Mouse (Mus musculus) gastrocnemius, adult 2 months (tissue): ENCODE measurements around the gene Xrn1. TPM values are rescaled to one million over a fixed set of nuclear protein-coding genes. Genes with fewer than 3 reads are reported as not detected.
"Not testable (repeated sequence)": the region's sequence is repeated elsewhere in the genome, so short reads cannot be mapped to it uniquely, and the experiment has no call there.

ENCODE experiments used
- DNase-seq: peaks from one replicate; pipeline ENCODE4 v3.0.0; 2022
- H3K27ac ChIP-seq: fragments of 200-600 bp; 2 replicates; pipeline ENCODE4 v1.8.1; 2022; ENCODE audit warnings: mild to moderate bottlenecking
- H3K4me3 ChIP-seq: fragments of 200-600 bp; 2 replicates; pipeline ENCODE4 v1.8.1; 2022; ENCODE audit warnings: mild to moderate bottlenecking, moderate library complexity
- CTCF ChIP-seq: fragments of 200-600 bp; IDR thresholded peaks from 2 replicates; pipeline ENCODE4 v1.8.1; 2022; ENCODE audit warnings: antibody characterized with exemption, mild to moderate bottlenecking, moderate library complexity
- intact Hi-C: fragments of 180-260 bp; cut with DNase I; formaldehyde crosslinking; loops from one replicate; pipeline ENCODE4 v1.15.1; 2025
- total RNA-seq, 2 experiments: library from RNA; stranded (reverse); gene quantifications; 2 replicates each; pipeline ENCODE4 v1.2.3; 2021

Xrn1 gene
- total RNA-seq, 2 experiments from 2014 or later, result 10.3 to 11.2 TPM

- Histone ChIP-seq H3K4me3 (no peak overlapping the region), H3K27ac (no peak overlapping the region)
- intact Hi-C loops, result no loop called here
- TF ChIP-seq CTCF, result no peak
- DNase-seq, result no peak
These were observed 108.7 kb downstream of the Xrn1 start for GRCm38 (mm10) chr9:96063083-96063802.

DNA sequence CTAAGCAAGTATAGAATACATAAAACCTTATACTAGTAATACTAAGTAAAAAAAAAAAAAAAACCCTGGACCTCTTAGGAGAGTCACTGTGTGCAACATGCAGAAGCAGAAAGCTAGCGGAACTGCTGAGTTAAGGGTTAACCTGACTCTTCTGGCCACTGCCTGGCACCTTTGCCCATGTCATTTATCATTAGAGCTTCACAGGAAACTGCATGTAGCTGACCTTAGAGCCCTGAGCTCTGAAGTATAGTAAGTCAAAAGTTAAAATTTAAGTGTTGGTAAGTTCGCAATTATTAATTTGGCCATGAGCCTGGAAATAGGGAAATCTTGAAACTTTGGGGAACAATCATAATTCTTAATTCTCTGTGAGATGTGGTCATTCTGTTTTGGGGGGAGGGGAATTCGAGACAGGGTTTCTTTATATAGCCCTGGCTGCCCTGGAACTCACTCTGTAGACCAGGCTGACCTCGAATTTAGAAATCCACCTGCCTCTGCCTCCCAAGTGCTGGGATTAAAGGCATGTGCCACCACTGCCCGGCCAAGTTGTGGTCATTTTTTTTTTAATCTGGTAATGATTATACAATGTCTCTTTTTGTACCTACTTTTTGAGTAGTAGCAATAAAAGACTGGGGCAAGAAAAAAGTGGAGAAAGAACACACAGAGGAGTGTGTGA lies 109.4 kb downstream of the Xrn1 start:
- H3K27ac ChIP-seq, result no peak overlapping the region
- no peak for DNase-seq
- no peak overlapping the region for H3K4me3 ChIP-seq
- TF ChIP-seq CTCF, result no peak
- intact Hi-C loops, result no loop called here

DNA sequence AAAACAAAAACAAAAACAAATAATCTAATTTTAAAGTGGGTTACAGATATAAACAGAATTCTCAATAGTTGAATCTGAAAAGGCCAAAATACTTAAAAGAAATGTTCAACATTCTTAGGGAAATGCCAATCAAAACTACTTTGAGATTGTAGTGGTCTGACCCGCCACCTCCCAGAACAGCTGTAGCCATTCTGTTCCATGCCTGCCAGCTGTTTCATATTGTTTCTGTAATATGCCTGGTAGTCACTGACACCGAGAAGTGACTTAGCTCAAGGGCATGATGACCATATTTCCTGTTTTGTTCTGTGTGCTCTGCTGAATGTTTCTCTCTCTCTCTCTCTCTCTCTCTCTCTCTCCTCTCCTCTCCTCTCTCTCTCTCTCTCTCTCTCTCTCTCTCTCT lies 112.9 kb downstream of the Xrn1 start:
- no peak overlapping the region for H3K27ac ChIP-seq
- H3K4me3 ChIP-seq, result no peak overlapping the region
- TF ChIP-seq CTCF, result no peak
- no peak for DNase-seq
- intact Hi-C loops, result no loop called here

GRCm38 (mm10) chr9:96078752-96079315 lies 124.3 kb downstream of the Xrn1 start:
- Histone ChIP-seq H3K27ac (no peak overlapping the region), H3K4me3 (no peak overlapping the region)
- intact Hi-C loops, result no loop called here
- peak; percentile 65 for DNase-seq
- no peak for TF ChIP-seq CTCF

DNA sequence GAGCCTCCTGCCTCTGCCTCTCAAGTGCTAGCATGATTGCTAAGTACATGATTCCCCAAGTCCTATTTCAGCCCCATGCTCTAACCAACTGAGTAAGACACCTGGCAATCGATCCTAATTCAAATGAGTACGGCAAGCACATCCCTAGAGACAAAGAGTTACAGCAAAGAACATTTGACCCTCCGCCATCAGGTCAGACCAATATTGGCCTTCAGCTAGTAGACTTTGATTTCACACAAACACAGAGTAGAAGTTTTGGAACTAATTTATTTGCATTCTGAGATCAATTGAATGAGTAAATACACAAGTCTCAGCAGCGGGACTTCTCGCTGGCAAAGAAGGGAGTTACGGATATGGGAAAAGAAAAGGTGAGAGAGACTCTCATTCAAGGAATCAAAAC lies 130.7 kb downstream of the Xrn1 start:
- TF ChIP-seq CTCF, result no peak
- intact Hi-C loops, result no loop called here
- no peak for DNase-seq
- no peak overlapping the region for H3K27ac ChIP-seq
- H3K4me3 ChIP-seq, result no peak overlapping the region

DNA sequence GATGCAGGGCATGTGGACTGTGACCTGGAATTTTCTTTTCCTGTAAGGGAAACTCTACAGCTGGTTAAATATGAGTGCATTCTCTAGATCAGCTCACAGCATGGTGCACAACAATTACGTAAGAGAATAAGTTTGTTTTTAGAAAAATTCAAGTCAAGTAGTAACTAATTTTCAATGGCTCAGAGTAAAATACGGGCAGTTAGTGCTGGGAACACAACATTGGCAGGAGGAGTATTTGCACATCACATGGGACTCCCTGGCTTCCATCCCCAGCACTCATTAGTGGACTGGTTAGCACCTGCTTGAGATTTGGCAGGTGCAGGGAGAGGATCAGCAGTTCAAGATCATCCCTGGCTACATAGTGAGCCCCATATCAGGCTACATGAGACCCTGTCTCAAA lies 133.1 kb downstream of the Xrn1 start:
- Histone ChIP-seq H3K4me3 (no peak overlapping the region), H3K27ac (no peak overlapping the region)
- DNase-seq, result no peak
- TF ChIP-seq CTCF, result no peak
- intact Hi-C loops, result no loop called here

DNA sequence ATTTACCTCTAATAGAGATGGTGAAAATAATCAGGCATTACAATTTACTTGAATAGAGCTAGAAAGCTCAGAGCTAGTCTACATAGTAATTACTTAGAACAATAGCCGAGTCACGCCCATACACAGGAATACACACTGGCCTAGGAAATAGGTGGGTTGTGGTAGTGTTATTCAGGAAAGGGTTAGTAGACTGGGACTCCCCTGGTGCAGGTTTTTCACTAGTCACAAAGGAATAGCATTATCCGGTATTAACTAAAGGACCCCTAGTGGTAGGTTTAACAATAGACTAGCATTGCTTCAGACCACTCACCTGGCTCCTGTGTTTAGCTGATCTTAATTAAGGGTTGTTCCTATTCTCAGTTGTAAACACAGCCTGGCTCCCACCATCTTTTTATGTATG lies 133.9 kb downstream of the Xrn1 start:
- H3K4me3 ChIP-seq, H3K27ac ChIP-seq, DNase-seq, intact Hi-C loops: not testable (repeated sequence)

DNA sequence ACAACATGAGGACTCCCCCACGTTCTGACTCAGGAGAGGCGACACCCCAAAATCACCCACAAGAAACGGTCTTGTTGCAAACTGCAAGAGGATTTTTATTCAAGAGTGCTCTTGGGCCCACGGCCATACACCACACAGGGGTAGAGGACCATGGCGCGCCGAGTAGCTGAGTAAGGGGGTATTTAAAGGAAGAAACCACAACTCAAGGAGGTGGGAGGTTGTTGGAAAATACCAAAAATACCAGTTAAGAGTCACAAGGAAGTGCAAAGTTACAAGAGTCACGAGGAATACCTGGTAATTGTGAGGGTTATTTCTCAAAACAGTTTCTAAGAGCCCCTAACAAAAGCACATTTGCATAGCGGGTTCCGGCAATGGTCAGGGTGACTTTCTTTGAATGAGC lies 138.1 kb downstream of the Xrn1 start:
- intact Hi-C loops, H3K27ac ChIP-seq, H3K4me3 ChIP-seq, DNase-seq: not testable (repeated sequence)

DNA sequence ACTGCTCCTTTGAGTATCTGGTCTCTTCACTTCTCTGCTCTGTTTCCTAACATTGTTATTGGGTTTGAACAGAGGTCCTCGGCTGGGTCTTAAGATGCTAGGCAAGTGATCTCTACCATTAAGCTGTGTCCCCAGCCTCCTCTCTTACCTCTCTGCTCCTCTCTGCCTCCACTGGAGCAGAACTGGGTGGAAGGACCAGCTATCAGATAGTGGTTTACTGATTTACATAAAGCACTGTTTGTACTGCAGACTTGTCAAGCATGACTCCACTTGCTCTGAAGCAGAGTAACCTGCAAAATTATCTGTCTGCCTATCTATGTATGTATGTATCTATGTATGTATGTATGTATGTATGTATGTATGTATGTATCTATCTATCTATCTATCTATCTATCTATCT lies 138.7 kb downstream of the Xrn1 start:
- no peak for TF ChIP-seq CTCF
- DNase-seq, result no peak
- intact Hi-C loops, result no loop called here
- no peak overlapping the region for H3K4me3 ChIP-seq
- no peak overlapping the region for H3K27ac ChIP-seq

DNA sequence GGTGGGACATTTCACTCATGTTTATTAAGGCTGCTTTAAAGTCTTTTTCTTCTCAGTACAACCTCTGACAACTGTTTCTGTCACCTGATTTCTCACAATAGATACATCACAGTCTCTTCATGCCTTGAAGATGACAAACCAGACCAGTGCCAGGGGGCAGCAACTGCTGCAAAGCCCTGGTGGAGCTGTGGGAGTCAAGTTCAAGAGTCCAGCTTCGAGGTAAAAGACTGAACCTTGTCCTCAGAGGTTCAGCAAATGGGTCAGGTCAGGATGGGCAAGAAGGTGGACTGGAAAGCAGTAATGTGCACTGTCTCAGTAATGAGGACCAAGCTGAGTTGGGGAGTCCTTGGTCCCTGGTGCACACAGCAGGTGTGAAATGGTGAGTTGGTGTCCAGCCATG lies 139.8 kb downstream of the Xrn1 start:
- Histone ChIP-seq H3K4me3 (no peak overlapping the region), H3K27ac (no peak overlapping the region)
- no peak for DNase-seq
- intact Hi-C loops, result no loop called here
- no peak for TF ChIP-seq CTCF

- TF ChIP-seq CTCF, result no peak
- no peak for DNase-seq
- intact Hi-C loops, result no loop called here
- Histone ChIP-seq H3K4me3 (no peak overlapping the region), H3K27ac (no peak overlapping the region)
These were observed 140.6 kb downstream of the Xrn1 start for GRCm38 (mm10) chr9:96095192-96095591.

DNA sequence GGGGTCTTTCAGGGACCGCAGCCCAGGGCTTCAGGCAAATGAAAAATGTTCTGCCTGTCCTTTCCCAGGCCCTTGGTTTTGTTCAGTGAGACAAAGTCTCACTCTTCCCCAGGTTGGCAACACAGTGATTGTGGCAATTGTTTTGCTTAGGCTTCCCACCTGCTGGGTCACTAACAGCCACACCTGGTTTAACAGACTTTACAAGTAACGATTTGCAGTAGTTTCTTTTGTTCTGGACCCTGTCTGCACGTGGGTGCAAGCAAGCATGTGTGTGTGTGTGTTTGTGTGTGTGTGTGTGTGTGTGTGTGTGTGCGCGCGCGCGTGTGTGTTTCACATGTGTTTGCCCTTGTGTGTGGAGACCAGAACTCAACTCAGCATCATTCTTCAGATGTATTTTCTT lies 148.3 kb downstream of the Xrn1 start:
- Histone ChIP-seq H3K27ac (no peak overlapping the region), H3K4me3 (no peak overlapping the region)
- no peak for TF ChIP-seq CTCF
- intact Hi-C loops, result no loop called here
- DNase-seq, result no peak

Other genes with a start within 250 kb of the Xrn1 start
- 1 to 10 TPM in 1 of 2 experiments, under 1 TPM in 1; 0.71 to 1.2 TPM for gene Trpc1, start 204.4 kb upstream of the Xrn1 start, total RNA-seq
- gene Pls1, start 109.4 kb upstream of the Xrn1 start, total RNA-seq, result under 1 TPM in 1 of 2 experiments, not detected in 1; 0.06 TPM
- gene Atr, start 97.2 kb upstream of the Xrn1 start, total RNA-seq, result 1 to 10 TPM; 4.2 to 5.2 TPM
- 1 to 10 TPM; 1.5 TPM for gene Gk5, start 164.6 kb downstream of the Xrn1 start, total RNA-seq
- gene Tfdp2, start 241.5 kb downstream of the Xrn1 start, total RNA-seq, result 10 to 100 TPM; 37.3 to 54.8 TPM